Mouse (Mus musculus) layer of hippocampus, adult 9-11 months (tissue): ENCODE data around the gene Gm21970.

Experiments used
- DNase-seq: peaks from one replicate; pipeline ENCODE4 v3.0.0; 2022

Gm21970 gene

GRCm38 (mm10) chr16:91465505-91466240 lies 74.2 kb downstream of the Gm21970 start:
- DNase-seq = no peak

GRCm38 (mm10) chr16:91466566-91466965 lies 75.0 kb downstream of the Gm21970 start:
- no peak for DNase-seq
